Mouse (Mus musculus): ENCODE data around the gene Polg2. TPM values are rescaled to one million over a fixed set of nuclear protein-coding genes. Genes with fewer than 3 reads are reported as not detected.
A peak's percentile ranks its signal among the peaks of the same experiment; 100 is the strongest.

The Polg2 gene
- polyA plus RNA-seq, 1 experiment from 2014 or later, result 7.8 TPM

Small RNA genes lying within 50 kb of the gene (microRNA-seq; reads per million reads assigned to microRNA genes)
- not detected for gene Gm25994
- 8.8 reads per million, percentile 26 among the genes with 10 or more reads in this experiment for gene Mir3064

Other genes with a start within 250 kb of the Polg2 start
- gene Tex2, start 166.1 kb downstream of the Polg2 start, polyA plus RNA-seq (2015; fragmentation: Nextera tagmentation; extraction: Ambion mirVana), result 14.2 and 15.0 TPM in 2 replicates
- gene Pecam1, start 28.9 kb downstream of the Polg2 start, polyA plus RNA-seq (2015; fragmentation: Nextera tagmentation; extraction: Ambion mirVana), result 80.4 and 87.7 TPM in 2 replicates
- 1.8 and 2.2 TPM in 2 replicates for gene Milr1, start 28.3 kb downstream of the Polg2 start, polyA plus RNA-seq (2015; fragmentation: Nextera tagmentation; extraction: Ambion mirVana)
- 213 and 237 TPM in 2 replicates for gene Ddx5, start 9.6 kb upstream of the Polg2 start, polyA plus RNA-seq (2015; fragmentation: Nextera tagmentation; extraction: Ambion mirVana)
- gene Cep95, start 9.7 kb upstream of the Polg2 start, polyA plus RNA-seq (2015; fragmentation: Nextera tagmentation; extraction: Ambion mirVana), result 14.2 and 15.1 TPM in 2 replicates
- 10.2 and 10.7 TPM in 2 replicates for gene Smurf2, start 141.2 kb upstream of the Polg2 start, polyA plus RNA-seq (2015; fragmentation: Nextera tagmentation; extraction: Ambion mirVana)
- gene Kpna2, start 220.0 kb upstream of the Polg2 start, polyA plus RNA-seq (2015; fragmentation: Nextera tagmentation; extraction: Ambion mirVana), result 235 and 294 TPM in 2 replicates
- 1.6 and 3.7 TPM in 2 replicates for gene 1810010H24Rik, start 246.1 kb upstream of the Polg2 start, polyA plus RNA-seq (2015; fragmentation: Nextera tagmentation; extraction: Ambion mirVana)

Measured in heart, embryonic 16.5 days (tissue).